Mouse (Mus musculus) gastrocnemius, postnatal 14 days (tissue): ENCODE measurements at regions not wholly inside any gene's neighbourhood (a gene's known extent, or its start where the extent isn't known, plus 50 kb on each side); places are given as distances from the start of the nearest gene placed in this dataset.
A peak's percentile ranks its signal among the peaks of the same experiment; 100 is the strongest.

ENCODE experiments used
- DNase-seq: peaks from one replicate; pipeline ENCODE4 v3.0.0; 2021; ENCODE audit warnings: mixed read lengths
- intact Hi-C: fragments of 180-260 bp; cut with DNase I; formaldehyde crosslinking; loops from one replicate; pipeline ENCODE4 v1.15.1; 2025; ENCODE audit warnings: low total_unique reads

- intact Hi-C loops, result no loop called here
- DNase-seq, result no peak
These were observed 205.9 kb upstream of the Rnd3 start for GRCm38 (mm10) chr2:51354800-51355199.

DNA sequence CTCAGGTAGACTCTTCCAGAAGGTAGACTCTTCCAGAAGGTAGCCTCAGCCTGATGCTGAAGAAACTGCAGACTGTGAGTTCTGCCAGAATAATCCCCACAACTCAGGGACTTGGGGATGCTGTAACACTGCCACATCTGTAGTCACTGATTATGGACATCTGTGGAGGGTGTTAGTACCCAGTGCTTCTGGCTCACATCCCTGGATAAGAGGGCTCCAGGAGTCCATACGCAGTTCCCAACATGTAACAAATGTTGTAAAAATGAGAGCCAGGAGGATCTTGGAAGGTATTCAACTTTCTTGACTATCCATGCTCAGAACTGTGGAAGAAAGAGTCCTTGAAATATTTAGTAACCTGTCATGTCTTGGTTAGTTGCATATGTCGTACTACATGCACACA, 200.7 kb upstream of the Rnd3 start:
- intact Hi-C loops, result no loop called here
- DNase-seq, result no peak

DNA sequence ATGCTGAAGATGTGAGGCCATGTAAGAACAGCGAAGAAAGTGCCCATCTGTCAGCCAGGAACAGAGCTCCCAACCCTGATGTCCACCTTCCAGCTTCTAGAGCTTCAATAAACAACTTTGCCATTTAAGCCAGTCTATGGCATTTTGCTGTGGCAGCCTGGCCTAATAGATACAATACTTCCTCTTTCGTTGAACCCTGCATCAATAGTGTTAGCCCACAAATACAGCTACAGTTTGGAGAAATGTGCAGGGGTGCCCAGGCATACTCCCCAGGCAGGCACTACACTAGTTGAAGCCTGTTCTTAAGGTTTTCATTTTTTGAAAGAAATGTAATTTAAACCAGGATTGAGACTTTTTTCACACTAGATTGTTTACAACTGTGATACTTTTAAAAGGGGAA, 199.9 kb upstream of the Rnd3 start:
- intact Hi-C loops, result no loop called here

DNA sequence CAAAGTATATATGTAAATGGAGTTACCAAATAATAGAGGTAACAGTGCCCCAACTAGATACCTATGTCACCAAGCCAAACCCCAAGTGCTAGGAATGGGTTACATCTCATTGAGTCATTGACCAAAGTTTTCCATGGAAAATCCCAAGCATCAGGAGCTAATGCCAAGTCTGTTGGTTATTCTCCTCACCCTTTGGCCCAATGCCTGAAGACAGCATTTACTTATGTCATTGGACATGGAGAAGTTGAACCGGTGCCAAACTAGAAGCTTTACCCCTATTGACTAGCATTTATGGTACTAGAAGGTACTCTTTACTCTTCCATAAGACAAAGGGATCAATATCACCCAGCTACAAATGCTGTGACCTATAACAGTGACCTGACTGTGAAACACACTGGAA, 198.2 kb upstream of the Rnd3 start:
- DNase-seq, result no peak
- intact Hi-C loops, result no loop called here

More for the DNA sequence above, 199.9 kb upstream of the Rnd3 start:
- no peak for DNase-seq

GRCm38 (mm10) chr2:51342421-51342820, 193.5 kb upstream of the Rnd3 start:
- intact Hi-C loops, result no loop called here
- DNase-seq, result no peak

DNA sequence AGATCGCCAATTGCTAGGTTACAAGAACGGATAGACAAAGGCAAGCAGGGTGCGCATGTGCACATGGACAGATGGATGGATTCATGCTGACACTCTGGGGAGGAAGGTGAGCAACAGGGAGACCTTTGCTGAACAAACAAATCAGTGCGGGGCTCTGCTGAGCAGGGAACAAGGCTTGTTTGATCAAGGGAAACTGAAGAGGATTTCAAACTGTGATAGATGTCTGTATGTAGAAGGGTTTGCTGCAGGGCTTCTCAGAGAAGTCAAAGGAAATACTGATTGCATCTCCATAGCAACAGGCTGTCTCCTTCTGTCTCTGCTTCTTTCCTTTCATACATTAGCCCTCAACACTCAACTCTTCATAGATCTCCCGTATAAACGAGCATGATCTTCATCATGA, 185.5 kb upstream of the Rnd3 start:
- no peak for DNase-seq
- intact Hi-C loops, result no loop called here

GRCm38 (mm10) chr2:51327081-51327480, 178.2 kb upstream of the Rnd3 start:
- DNase-seq, result no peak
- intact Hi-C loops, result no loop called here

- intact Hi-C loops, result no loop called here
- DNase-seq, result no peak
These were observed 172.8 kb upstream of the Rnd3 start for GRCm38 (mm10) chr2:51321676-51322075.

DNA sequence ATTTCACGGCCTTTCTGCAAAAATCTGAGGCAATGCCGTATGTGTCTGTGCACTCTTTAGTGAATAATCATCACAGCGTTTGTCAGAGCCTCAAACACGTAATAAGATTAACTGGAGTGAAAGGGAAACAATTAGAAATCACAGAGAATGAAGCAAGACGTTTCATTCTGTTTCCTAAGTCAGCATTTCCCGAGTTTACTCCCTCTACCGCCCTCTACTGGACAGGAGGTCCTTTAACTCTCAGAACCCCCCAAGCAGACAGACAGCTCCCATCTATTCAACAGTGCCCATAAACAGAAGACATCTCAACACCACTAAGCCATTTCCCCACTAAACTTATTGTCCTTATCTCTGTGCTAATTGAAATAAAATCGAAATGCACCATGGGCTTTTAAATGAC, 167.5 kb upstream of the Rnd3 start:
- intact Hi-C loops, result no loop called here
- no peak for DNase-seq

DNA sequence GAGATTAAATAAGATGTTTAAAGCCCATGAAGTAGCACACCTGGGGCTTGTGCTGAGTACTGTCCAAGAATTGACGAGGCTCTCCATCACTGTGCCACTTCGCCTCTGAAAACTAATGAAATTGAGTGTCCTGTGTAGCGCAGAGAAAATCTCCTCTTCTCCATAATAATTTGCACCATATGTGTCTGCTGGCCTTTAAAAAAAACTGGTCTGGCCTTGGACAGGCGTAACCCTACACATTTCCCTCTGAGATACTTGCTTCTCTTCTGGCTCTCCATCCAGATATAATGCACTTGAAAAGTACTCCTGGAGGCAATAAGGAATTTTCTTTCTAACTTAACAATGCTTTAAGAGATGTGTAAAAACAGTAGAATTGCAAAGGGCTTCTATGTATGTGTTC, 164.5 kb upstream of the Rnd3 start:
- intact Hi-C loops, result no loop called here
- DNase-seq, result no peak

- no peak for DNase-seq
- intact Hi-C loops, result no loop called here
These were observed 157.3 kb upstream of the Rnd3 start for GRCm38 (mm10) chr2:51306257-51306656.

GRCm38 (mm10) chr2:51305411-51305810, 156.5 kb upstream of the Rnd3 start:
- intact Hi-C loops, result no loop called here
- DNase-seq, result peak; percentile 49

DNA sequence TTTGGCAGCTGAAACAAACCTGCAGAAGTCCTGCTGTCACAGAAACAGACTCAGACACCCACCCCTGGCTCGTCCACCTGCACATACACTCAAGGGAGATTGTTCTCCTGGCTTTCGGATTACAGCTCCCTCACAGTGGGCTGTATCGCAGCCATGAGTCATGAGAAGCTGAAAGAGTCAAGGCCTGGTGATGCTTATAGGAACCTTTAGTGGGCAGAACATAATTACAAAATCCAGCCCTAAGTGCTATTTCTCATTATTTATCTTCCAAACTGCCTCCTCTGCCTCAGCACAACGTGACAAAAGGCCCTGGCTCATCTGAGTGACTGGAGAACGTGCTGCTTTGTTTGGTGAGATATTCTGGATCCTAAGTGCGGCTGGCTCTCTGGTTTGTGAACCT, 155.8 kb upstream of the Rnd3 start:
- intact Hi-C loops, result no loop called here
- DNase-seq, result no peak

- intact Hi-C loops, result no loop called here
- no peak for DNase-seq
These were observed 141.8 kb upstream of the Rnd3 start for GRCm38 (mm10) chr2:51290659-51291260.

GRCm38 (mm10) chr2:51288678-51289077, 139.8 kb upstream of the Rnd3 start:
- intact Hi-C loops, result no loop called here
- no peak for DNase-seq

DNA sequence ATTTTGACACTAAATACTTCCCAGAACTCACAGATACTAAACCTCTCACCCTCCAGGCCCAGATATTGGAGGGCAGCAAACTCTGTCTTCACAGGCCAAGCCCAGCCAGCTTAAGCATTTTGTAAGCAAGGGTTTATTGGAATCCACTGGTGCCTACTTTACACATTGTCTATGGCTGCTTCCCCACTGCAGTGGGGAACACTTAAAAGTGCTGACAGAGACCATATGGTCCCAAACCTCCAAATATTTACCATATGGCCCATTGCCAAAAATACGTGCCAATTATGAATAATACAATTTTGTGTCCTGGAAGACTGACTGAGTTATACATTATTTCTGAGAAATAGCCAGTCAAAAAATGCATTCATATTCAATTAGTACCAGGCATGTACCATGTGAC, 136.7 kb upstream of the Rnd3 start:
- intact Hi-C loops, result no loop called here
- DNase-seq, result no peak

GRCm38 (mm10) chr2:51284781-51285225, 135.9 kb upstream of the Rnd3 start:
- DNase-seq, result no peak
- intact Hi-C loops, result no loop called here

DNA sequence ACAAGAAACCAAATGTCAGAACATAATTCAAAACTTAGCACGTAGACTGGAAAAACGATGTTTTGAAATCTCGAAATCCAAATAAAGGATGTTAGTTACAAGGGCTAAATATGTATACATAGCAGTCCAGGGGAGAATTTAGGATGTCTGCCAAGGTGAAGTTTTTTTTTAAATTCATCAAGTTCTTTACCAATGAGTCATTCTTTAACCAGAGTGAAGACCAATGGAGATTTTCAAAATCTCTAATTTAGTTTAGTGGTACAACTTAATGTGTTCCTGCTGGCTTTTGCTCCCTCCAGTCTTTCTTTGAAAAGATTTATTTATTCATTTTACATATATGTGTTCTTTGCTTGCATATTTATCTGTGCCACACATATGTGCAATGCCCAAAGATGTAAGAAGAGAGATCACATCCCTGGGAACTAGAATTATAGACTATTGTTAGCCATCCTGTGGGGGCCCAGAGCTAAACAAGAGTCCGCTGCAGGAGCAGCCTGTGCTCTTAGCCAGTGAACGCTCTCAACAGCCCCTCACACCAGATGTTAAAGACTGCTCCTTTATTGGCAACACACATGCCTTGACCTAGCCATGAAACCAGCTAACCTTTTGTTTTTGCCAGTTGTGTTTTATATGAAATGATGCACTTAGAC, 130.6 kb upstream of the Rnd3 start:
- no peak for DNase-seq
- intact Hi-C loops, result no loop called here

DNA sequence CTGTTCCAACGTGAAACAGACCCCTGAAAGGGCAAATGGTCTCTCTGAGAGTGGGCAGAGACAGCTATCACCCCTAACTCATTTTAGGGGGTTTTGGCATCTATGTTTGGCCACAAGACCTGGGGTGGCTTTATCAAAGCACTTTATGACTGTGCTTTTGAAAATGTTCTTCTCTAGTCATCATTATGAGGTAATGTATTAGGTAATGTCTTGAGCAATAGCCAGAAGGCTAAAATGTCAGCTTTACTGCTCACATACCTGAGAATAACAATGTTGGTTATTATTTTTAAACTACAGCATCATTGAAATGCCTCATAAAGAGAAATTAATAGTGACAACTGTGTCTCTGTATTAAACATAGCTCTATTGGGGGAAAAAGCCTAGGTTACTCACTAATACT, 129.9 kb upstream of the Rnd3 start:
- intact Hi-C loops, result no loop called here

GRCm38 (mm10) chr2:51278356-51278755, 129.4 kb upstream of the Rnd3 start:
- intact Hi-C loops, result no loop called here

More for the DNA sequence above, 129.9 kb upstream of the Rnd3 start:
- no peak for DNase-seq

DNA sequence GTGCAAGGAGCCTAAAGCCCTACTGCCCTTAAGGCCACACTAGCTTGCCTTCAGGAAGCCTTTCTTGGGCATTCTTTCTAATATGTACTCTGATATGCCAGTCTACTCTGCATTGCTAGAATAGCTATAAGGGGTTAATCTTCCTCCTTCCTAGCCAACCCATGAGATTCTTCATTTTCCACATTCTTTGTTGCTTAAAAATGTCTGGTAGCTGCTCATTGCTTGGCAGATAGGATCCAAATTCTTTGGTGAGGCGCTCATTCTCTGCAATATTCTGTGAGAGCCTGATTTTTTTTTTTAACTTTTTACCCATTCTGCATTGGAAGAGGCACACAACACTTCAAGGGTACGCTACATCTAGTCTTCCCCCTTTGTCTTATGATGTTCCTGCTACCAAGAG, 127.7 kb upstream of the Rnd3 start:
- no peak for DNase-seq
- intact Hi-C loops, result no loop called here

More at GRCm38 (mm10) chr2:51278356-51278755, 129.4 kb upstream of the Rnd3 start:
- no peak for DNase-seq

- intact Hi-C loops, result no loop called here
These were observed 124.4 kb upstream of the Rnd3 start for GRCm38 (mm10) chr2:51273300-51273699.

More at GRCm38 (mm10) chr2:51273300-51273699, 124.4 kb upstream of the Rnd3 start:
- DNase-seq, result no peak
